Mouse (Mus musculus) liver, adult 2 months (tissue): Measurements from ENCODE around the gene Dmtf1. TPM values are rescaled to one million over a fixed set of nuclear protein-coding genes. Genes with fewer than 3 reads are reported as not detected.

Experiments
- DNase-seq: peaks from one replicate; pipeline ENCODE4 v3.0.0-alpha.2; 2011; ENCODE audit warnings: low read depth, low spot score; ENCODE audit errors: extremely low read depth
- H3K27ac ChIP-seq: fragments of 200-500 bp; replicated peaks from 2 replicates; pipeline ENCODE4 v1.5.1; 2012; ENCODE audit warnings: low read depth, mild to moderate bottlenecking, control low read depth, inconsistent platforms, low read length; ENCODE audit not compliant: insufficient read depth
- H3K27me3 ChIP-seq: fragments of 200-500 bp; 2 replicates; pipeline ENCODE4 v1.6.1; 2012; ENCODE audit warnings: mild to moderate bottlenecking, moderate library complexity, low read length, inconsistent platforms; ENCODE audit not compliant: control insufficient read depth, insufficient read depth
- H3K36me3 ChIP-seq: fragments of 200-500 bp; 2 replicates; pipeline ENCODE4 v1.6.1; 2012; ENCODE audit warnings: low read length, inconsistent platforms; ENCODE audit not compliant: control insufficient read depth, insufficient read depth
- H3K4me1 ChIP-seq: fragments of 200-500 bp; 2 replicates; pipeline ENCODE4 v1.6.1; 2011; ENCODE audit warnings: low read length; ENCODE audit not compliant: control insufficient read depth, insufficient read depth
- H3K4me3 ChIP-seq: fragments of 200-500 bp; 2 replicates; pipeline ENCODE4 v1.5.1; 2011; ENCODE audit warnings: low read depth, mild to moderate bottlenecking, control low read depth, low read length, moderate library complexity; ENCODE audit not compliant: insufficient read depth
- H3K79me2 ChIP-seq: fragments of 200-500 bp; 2 replicates; pipeline ENCODE4 v1.6.1; 2012; ENCODE audit warnings: inconsistent platforms, mild to moderate bottlenecking, low read length, moderate library complexity; ENCODE audit not compliant: control insufficient read depth, insufficient read depth
- H3K9ac ChIP-seq: fragments of 200-500 bp; 2 replicates; pipeline ENCODE4 v1.6.1; 2012; ENCODE audit warnings: low read depth, mild to moderate bottlenecking, control low read depth, inconsistent platforms, low read length
- CTCF ChIP-seq: fragments of 200-500 bp; IDR thresholded peaks from 2 replicates; pipeline ENCODE4 v1.5.1; 2011; ENCODE audit warnings: low read depth, low read length, control low read depth
- POLR2A ChIP-seq: fragments of 200-500 bp; IDR thresholded peaks from 2 replicates; pipeline ENCODE4 v1.6.1; 2011; ENCODE audit warnings: low read length, control low read depth; ENCODE audit not compliant: insufficient read depth; ENCODE audit errors: extremely low read depth
- whole genome bisulfite sequencing: fragments of 180-500 bp; shearing (Covaris S2); methylation state at CpG from one replicate; pipeline ENCODE4 v1.1.7; 2018; 5-methylcytosine and 5-hydroxymethylcytosine counted together
- polyA plus RNA-seq: library from polyadenylated mRNA; depleted of rRNA; stranded (reverse); fragments of >200 nt; gene quantifications from 2 replicates; pipeline ENCODE4 v1.2.3, GENCODE M21; 2012; rRNA removed
- total RNA-seq: library from RNA; depleted of rRNA; stranded (reverse); fragments of >200 nt; gene quantifications from 2 replicates; pipeline ENCODE4 v1.2.3, GENCODE M21; 2014; rRNA removed

Dmtf1 gene
- total and polyA plus RNA-seq, 2 experiments = 5.8 to 17.8 TPM

DNA sequence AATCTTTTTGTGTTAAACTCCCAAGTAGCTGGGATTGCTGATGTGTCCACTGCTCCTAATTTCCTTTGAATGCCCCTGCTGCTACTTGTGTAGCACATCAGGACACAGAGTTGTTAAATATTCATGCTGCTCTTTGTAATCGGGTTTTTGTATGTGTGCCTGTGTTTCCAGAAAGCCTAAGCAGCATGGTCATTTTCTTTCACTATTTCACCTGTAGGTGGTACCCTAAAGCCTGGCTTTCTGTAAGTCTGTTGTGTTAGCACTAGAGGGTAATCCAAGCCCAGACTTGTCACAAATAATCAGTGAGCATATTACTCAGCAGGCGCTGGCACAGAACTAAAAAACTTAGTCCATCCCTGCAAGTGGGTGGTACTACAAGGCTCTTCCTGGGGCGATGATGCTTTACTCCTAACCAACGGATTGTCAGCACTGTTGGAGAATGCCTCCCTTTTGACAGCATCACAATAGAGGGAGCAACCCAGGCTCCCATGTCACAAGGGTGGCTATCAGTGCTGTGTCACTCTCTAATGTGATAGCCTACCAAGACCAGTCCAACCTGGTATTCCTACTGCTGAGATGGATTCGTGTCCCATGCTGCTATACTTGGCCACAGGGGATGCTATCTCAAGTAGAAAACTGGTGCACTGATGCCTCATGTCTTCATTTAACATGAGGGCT, 88.3 kb downstream of the Dmtf1 start:
- peak; percentile 55 for DNase-seq
- no peaks in the 10 kb centered on the region for H3K36me3 ChIP-seq
- H3K9ac ChIP-seq = no peak overlapping the region
- peak; percentile 10; the same call in 1 of the 2 replicates for TF ChIP-seq CTCF
- TF ChIP-seq POLR2A = no peak
- H3K4me3 ChIP-seq = no peak overlapping the region
- H3K4me1 ChIP-seq = peaks cover 8% of the 10 kb centered on the region
- 73% methylated on average over 5 of the region's 5 CpGs for WGBS
- H3K27me3 ChIP-seq = no peaks in the 10 kb centered on the region
- H3K27ac ChIP-seq = no peak overlapping the region
- no peaks in the 10 kb centered on the region for H3K79me2 ChIP-seq

DNA sequence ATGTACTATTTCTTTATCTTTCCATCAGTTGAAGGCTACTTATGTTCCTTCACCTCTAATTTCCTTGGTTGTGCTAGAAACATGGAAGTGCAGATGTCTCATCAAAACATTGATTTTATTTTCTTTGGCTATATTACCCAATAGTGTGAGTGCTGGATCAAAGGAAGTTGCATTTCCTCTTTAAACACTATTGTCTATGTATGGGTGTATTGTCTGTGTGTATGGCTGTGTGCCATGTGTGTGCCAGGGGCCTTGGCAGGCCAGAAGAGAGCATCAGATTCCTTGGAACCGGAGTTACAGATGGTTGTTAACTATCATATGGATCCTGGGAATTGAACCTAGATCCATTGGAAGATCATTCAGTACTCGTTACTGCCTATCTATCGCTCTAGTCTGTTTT, 90.2 kb downstream of the Dmtf1 start:
- H3K79me2 ChIP-seq = no peaks in the 10 kb centered on the region
- 93% methylated on average over 3 of the region's 3 CpGs for WGBS
- no peak for DNase-seq

DNA sequence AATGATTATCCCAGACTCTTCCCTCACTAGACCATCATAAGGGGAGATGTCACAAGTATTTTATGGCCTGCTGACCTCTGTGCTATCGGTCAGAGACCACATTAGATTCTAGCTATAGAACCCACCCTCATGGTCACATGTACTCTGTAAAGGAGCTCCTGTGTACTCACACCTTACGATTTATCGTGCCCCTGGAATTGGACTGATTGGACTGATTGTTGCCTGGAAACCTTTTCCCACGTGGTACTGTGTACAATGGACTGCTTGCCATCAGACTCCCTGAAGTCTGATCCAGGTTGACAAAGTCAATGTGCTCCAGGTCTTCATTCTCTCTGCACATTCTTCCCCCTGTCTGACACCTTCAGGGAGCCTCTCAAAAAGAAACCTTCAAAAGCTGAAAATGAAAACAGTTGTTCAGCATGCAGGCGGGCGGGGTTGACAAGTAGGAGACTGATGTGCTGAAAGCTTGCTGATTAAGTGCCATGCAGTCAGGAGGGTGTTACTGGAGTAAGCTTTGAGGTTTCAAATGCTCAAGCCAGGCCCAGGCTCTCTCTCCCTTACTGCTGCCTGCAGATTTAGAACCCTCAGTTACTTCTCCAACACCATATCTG, 91.9 kb downstream of the Dmtf1 start:
- TF ChIP-seq CTCF (no peak), POLR2A (no peak)
- Histone ChIP-seq H3K4me3 (no peak overlapping the region), H3K36me3 (no peaks in the 10 kb centered on the region), H3K4me1 (peaks cover 8% of the 10 kb centered on the region), H3K27me3 (no peaks in the 10 kb centered on the region), H3K9ac (no peak overlapping the region), H3K79me2 (no peaks in the 10 kb centered on the region), H3K27ac (no peak overlapping the region; the same call in 1 of the 2 replicates)
- 56% methylated on average over 6 of the region's 6 CpGs for WGBS
- DNase-seq = peak; percentile 66

More for the DNA sequence above, 90.2 kb downstream of the Dmtf1 start:
- H3K9ac ChIP-seq = no peak overlapping the region
- H3K36me3 ChIP-seq = no peaks in the 10 kb centered on the region
- H3K4me1 ChIP-seq = peaks cover 8% of the 10 kb centered on the region
- no peaks in the 10 kb centered on the region for H3K27me3 ChIP-seq
- no peak for TF ChIP-seq POLR2A
- no peak for TF ChIP-seq CTCF
- H3K27ac ChIP-seq = no peak overlapping the region
- no peak overlapping the region for H3K4me3 ChIP-seq

DNA sequence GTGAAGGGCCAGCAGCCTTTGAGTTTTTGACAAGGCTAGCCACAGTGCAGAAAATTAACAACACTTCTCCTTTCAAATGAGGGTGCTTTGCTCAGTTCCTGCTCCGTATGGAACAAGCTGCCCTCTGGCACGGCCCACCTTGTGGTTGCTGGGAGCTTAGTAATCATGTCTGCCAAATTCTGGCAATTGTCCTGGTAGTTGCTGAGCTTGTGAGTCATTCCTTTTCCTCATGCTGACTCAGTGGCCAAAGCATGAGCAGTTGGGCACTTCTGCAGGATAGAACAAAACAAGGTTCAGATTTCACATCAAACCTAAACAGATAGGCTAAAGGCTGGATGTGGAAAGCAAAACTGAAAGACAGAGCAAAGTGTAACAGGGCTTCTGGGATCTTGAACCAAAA, 92.7 kb downstream of the Dmtf1 start:
- TF ChIP-seq CTCF (0 out of 2 replicates have a peak, but pooled peaks have one; percentile 6), POLR2A (no peak)
- no peak overlapping the region for H3K4me3 ChIP-seq
- no peaks in the 10 kb centered on the region for H3K36me3 ChIP-seq
- H3K4me1 ChIP-seq = peaks cover 8% of the 10 kb centered on the region
- no peaks in the 10 kb centered on the region for H3K79me2 ChIP-seq
- H3K27ac ChIP-seq = peak overlapping the region; percentile 6; the same call in 1 of the 2 replicates
- peak; percentile 89 for DNase-seq
- H3K9ac ChIP-seq = no peak overlapping the region
- no peaks in the 10 kb centered on the region for H3K27me3 ChIP-seq
- 5% methylated on average over 2 of the region's 2 CpGs for WGBS

Other genes starting within 250 kb of the Dmtf1 start
- 480 and 523 TPM in 2 replicates for gene Crot, start 164.5 kb downstream of the Dmtf1 start, total RNA-seq
- 152 and 154 TPM in 2 replicates for gene Crot, start 164.5 kb downstream of the Dmtf1 start, polyA plus RNA-seq
- 79.5 and 96.6 TPM in 2 replicates for gene Tmem243, start 61.1 kb downstream of the Dmtf1 start, total RNA-seq
- gene Tmem243, start 61.1 kb downstream of the Dmtf1 start, polyA plus RNA-seq = 62.1 and 73.2 TPM in 2 replicates
- gene 9330182L06Rik, start 104.3 kb upstream of the Dmtf1 start, total RNA-seq = 0.46 and 0.60 TPM in 2 replicates
- gene 9330182L06Rik, start 104.3 kb upstream of the Dmtf1 start, polyA plus RNA-seq = 0.06 and 0.20 TPM in 2 replicates